Mouse (Mus musculus) liver, embryonic 12.5 days (tissue): ENCODE results near the gene Ezh2. TPM values are rescaled to one million over a fixed set of nuclear protein-coding genes. Genes with fewer than 3 reads are reported as not detected.
"Not testable (repeated sequence)": the region's sequence is repeated elsewhere in the genome, so short reads cannot be mapped to it uniquely, and the experiment has no call there.

Experiments used
- ATAC-seq: fragments of 200-750 bp; cut with Nextera tagmentation; 2 replicates; pipeline ENCODE4 v1.8.0; 2017; ENCODE audit warnings: moderate number of reproducible peaks, mild to moderate bottlenecking, moderate library complexity
- H3K27ac ChIP-seq: fragments of 300-500 bp; sonication (generic); 2 replicates; pipeline ENCODE4 v1.5.1; 2016; ENCODE audit warnings: mild to moderate bottlenecking
- H3K27me3 ChIP-seq: fragments of 300-500 bp; sonication (generic); replicated peaks from 2 replicates; pipeline ENCODE4 v1.6.1; 2016; ENCODE audit warnings: mild to moderate bottlenecking, moderate library complexity
- H3K36me3 ChIP-seq: fragments of 300-500 bp; sonication (generic); 2 replicates; pipeline ENCODE4 v1.6.1; 2016; ENCODE audit warnings: mild to moderate bottlenecking, moderate library complexity
- H3K4me1 ChIP-seq: fragments of 300-500 bp; sonication (generic); 2 replicates; pipeline ENCODE4 v1.6.1; 2016
- H3K4me2 ChIP-seq: fragments of 300-500 bp; sonication (generic); 2 replicates; pipeline ENCODE4 v1.6.1; 2016; ENCODE audit warnings: mild to moderate bottlenecking, moderate library complexity
- H3K4me3 ChIP-seq: fragments of 300-500 bp; sonication (generic); 2 replicates; pipeline ENCODE4 v1.5.1; 2016; ENCODE audit warnings: mild to moderate bottlenecking, moderate library complexity
- H3K9ac ChIP-seq: fragments of 300-500 bp; sonication (generic); 2 replicates; pipeline ENCODE4 v1.6.1; 2016; ENCODE audit warnings: mild to moderate bottlenecking, moderate library complexity
- H3K9me3 ChIP-seq: fragments of 300-500 bp; sonication (generic); replicated peaks from 2 replicates; pipeline ENCODE4 v1.6.1; 2016; ENCODE audit warnings: mild to moderate bottlenecking, moderate library complexity
- WGBS: fragments of 180-500 bp; shearing (Covaris S2); methylation state at CpG from one replicate; pipeline ENCODE4 v1.1.7; 2016; ENCODE audit not compliant: insufficient replicate concordance; 5-methylcytosine and 5-hydroxymethylcytosine counted together
- polyA plus RNA-seq: library from polyadenylated mRNA; unstranded; fragments of >200 nt; fragmentation: Nextera tagmentation; extraction: Ambion mirVana; gene quantifications from 2 replicates; pipeline ENCODE4 v1.2.1, GENCODE M21; 2016

Gene Ezh2
- polyA plus RNA-seq, 1 experiment from 2014 or later = 78.7 TPM

- peak overlapping the region; percentile 100 for H3K9ac ChIP-seq
- H3K9me3 ChIP-seq = no peaks in the 10 kb centered on the region
- peak; percentile 59 for ATAC-seq
- H3K36me3 ChIP-seq = no peaks in the 10 kb centered on the region
- H3K4me1 ChIP-seq = peaks cover 28% of the 10 kb centered on the region
- H3K4me2 ChIP-seq = peak overlapping the region; percentile 76
- peak overlapping the region; percentile 98 for H3K27ac ChIP-seq
- H3K4me3 ChIP-seq = peak overlapping the region; percentile 100
- WGBS = under 1% methylated on average over 74 of the region's 74 CpGs
- no peaks in the 10 kb centered on the region for H3K27me3 ChIP-seq
Measured at GRCm38 (mm10) chr6:47594141-47594835, 853 bp downstream of the Ezh2 start.

DNA sequence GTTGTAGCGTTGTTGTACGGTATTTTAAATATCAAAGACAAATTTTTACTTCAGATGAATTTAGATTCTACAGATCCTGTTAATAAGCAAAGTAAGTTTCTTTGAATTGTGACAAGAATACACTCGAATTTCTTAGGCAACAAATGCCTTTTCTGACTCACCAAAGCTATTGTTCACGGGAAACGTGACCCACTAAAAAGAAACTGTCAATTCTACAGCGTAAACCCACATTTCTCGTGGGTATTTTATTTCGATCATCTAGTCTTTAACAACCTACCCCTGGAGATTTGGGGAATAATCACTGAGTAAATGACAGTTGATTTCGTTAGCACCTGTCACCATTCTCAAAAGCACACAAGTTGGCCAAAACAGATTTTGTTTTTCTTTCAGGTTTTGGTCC lies 1.6 kb downstream of the Ezh2 start:
- Histone ChIP-seq H3K9me3 (no peaks in the 10 kb centered on the region), H3K9ac (peak overlapping the region; percentile 100), H3K4me3 (peak overlapping the region; percentile 100), H3K4me2 (peak overlapping the region; percentile 76), H3K36me3 (no peaks in the 10 kb centered on the region), H3K4me1 (peaks cover 35% of the 10 kb centered on the region), H3K27ac (peak overlapping the region; percentile 98), H3K27me3 (no peaks in the 10 kb centered on the region)
- no peak for ATAC-seq
- 9% methylated on average over 9 of the region's 9 CpGs for WGBS

- H3K36me3 ChIP-seq, H3K9me3 ChIP-seq, ATAC-seq, H3K4me2 ChIP-seq, H3K9ac ChIP-seq, H3K4me3 ChIP-seq, H3K27ac ChIP-seq, H3K27me3 ChIP-seq: not testable (repeated sequence)
- WGBS = 88% methylated on average over 2 of the region's 2 CpGs
- H3K4me1 ChIP-seq = peaks cover 51% of the 10 kb centered on the region
Measured at GRCm38 (mm10) chr6:47587332-47587731, 7.8 kb downstream of the Ezh2 start.

GRCm38 (mm10) chr6:47572887-47573286 lies 22.3 kb downstream of the Ezh2 start:
- peaks cover 77% of the 10 kb centered on the region for H3K36me3 ChIP-seq
- no peaks in the 10 kb centered on the region for H3K27me3 ChIP-seq
- H3K9ac ChIP-seq = no peak overlapping the region
- peaks cover 10% of the 10 kb centered on the region for H3K4me1 ChIP-seq
- no peak for ATAC-seq
- 88% methylated on average over 2 of the region's 2 CpGs for WGBS
- H3K4me2 ChIP-seq = no peak overlapping the region
- no peaks in the 10 kb centered on the region for H3K9me3 ChIP-seq
- H3K27ac ChIP-seq = no peak overlapping the region
- no peak overlapping the region for H3K4me3 ChIP-seq

DNA sequence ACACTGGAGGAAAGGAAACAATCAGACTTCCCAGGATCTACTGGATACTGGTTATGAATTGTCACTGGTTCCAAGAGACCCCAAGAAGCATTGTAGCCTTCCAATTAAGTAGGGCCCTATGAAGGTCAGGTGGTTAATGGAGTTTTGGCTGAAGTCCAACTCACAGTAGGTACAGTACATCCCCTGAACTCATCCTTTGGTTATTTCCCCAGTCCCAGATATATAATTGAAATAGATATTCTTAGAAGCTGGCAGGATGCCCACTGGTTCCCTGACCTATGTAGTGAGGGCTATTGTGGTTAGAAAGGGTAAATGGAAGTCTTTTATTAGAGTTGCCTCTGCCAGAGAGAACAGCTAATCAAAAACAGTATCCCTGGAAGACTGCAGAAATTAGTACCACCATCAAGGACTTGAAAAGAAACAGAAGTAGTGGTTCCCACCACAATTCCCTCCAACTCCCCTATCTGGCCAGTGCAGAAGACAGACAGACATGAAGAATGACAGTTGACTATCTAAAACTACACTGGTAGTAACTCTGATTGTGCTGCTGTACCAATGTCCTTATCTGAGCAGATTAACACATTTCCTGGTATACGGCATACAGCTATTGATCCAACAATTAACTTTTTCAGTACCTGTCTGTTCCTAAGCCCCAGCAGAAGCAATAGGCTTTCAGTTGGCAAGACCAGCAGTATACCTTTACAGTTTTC lies 29.7 kb downstream of the Ezh2 start:
- Histone ChIP-seq H3K27ac (peak overlapping the region; percentile 65; the same call in 1 of the 2 replicates), H3K4me3 (no peak overlapping the region), H3K4me1 (peaks cover 63% of the 10 kb centered on the region), H3K4me2 (peak overlapping the region; percentile 31), H3K27me3 (no peaks in the 10 kb centered on the region), H3K9ac (no peak overlapping the region), H3K9me3 (no peaks in the 10 kb centered on the region), H3K36me3 (peaks cover 89% of the 10 kb centered on the region)
- WGBS = 12% methylated on average over 1 of the region's 1 CpGs
- ATAC-seq = peak; percentile 88

DNA sequence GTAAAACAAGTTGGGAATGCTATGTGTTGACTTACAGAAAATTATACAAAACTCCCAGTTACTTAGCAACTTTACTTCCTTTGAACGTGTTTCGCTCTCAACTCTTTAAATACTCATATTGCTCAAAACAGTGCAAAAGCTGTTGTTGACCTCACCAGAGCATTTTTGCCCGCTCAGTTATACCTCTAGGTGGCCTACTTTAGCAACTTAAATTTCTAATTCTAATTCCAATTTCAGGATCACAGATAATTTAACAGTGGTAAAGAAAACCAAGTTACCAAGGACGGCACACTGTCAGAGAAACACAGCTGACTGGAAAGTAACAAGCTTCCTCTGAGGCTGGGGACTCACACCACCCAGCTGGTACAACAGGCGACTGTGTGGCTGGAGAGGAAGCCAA lies 33.7 kb downstream of the Ezh2 start:
- Histone ChIP-seq H3K4me3 (no peak overlapping the region), H3K9me3 (no peaks in the 10 kb centered on the region), H3K36me3 (peaks cover 88% of the 10 kb centered on the region), H3K4me1 (peaks cover 45% of the 10 kb centered on the region), H3K27ac (peak overlapping the region; percentile 46; the same call in 1 of the 2 replicates), H3K4me2 (no peak overlapping the region), H3K27me3 (no peaks in the 10 kb centered on the region), H3K9ac (peak overlapping the region; percentile 23; the same call in 1 of the 2 replicates)
- no peak for ATAC-seq
- WGBS = 86% methylated on average over 5 of the region's 5 CpGs

DNA sequence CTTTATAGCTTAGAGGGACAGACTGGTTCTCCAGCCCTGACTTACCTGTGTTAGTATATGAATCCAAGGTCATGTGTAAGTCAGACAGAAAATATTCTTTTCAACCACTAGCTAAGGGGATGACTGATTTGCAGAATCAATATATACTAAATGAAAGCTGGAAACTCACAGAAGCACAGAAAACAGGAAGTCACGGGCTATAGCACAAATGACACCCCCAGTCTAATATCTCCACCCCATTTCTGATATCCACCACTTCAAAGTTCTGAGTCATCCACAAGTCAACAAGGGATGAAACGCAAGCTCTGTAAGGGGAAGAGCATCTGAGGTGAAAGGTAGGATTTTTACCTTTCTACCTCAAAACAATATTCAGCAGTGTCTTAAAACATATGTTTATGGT lies 34.3 kb downstream of the Ezh2 start:
- no peaks in the 10 kb centered on the region for H3K9me3 ChIP-seq
- no peaks in the 10 kb centered on the region for H3K27me3 ChIP-seq
- no peak overlapping the region for H3K9ac ChIP-seq
- 57% methylated on average over 2 of the region's 2 CpGs for WGBS
- H3K27ac ChIP-seq = peak overlapping the region; percentile 46; the same call in 1 of the 2 replicates
- ATAC-seq = no peak
- no peak overlapping the region for H3K4me3 ChIP-seq
- peaks cover 90% of the 10 kb centered on the region for H3K36me3 ChIP-seq
- H3K4me2 ChIP-seq = no peak overlapping the region
- H3K4me1 ChIP-seq = peaks cover 39% of the 10 kb centered on the region

DNA sequence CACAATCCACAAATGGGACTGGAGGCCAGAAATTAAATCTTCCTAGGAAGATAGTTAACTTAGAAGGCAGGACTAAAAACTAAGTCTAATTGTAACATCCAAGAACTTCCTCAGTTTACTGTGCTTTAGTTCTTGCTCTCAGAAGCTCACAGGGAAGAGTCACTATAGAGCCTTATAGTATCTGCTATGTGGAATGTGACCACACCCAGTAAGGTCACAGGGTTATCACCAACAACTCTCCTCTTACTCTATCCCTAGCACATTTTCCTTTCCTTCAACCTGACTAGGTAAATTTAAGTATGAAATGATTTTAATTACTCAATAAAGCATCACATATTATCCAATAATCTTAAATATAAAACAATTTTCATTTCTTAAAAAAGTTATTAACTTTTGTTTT lies 34.7 kb downstream of the Ezh2 start:
- H3K27ac ChIP-seq = no peak overlapping the region
- H3K9me3 ChIP-seq = no peaks in the 10 kb centered on the region
- peaks cover 92% of the 10 kb centered on the region for H3K36me3 ChIP-seq
- H3K27me3 ChIP-seq = no peaks in the 10 kb centered on the region
- H3K4me3 ChIP-seq = no peak overlapping the region
- no peak overlapping the region for H3K4me2 ChIP-seq
- peaks cover 35% of the 10 kb centered on the region for H3K4me1 ChIP-seq
- peak; percentile 64; the same call in 1 of the 2 replicates for ATAC-seq
- no peak overlapping the region for H3K9ac ChIP-seq

DNA sequence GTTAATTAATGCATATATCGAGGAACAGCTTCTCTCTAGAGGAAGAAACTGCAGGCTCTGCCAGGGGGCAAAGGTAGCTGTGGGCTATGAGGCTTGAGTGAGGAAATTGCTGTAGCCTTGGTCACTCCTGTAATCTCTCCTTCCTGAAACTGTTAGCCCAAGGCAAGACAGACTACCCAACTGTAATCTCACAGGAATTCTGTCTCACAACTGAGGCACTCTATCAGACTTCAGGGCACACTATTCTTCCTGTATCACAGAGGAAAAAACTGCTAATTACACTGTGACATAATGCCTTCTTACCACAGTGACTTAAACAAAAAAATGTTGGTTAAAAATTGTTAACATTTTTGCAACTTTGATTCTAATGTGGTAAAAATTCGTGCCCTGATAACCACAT lies 35.9 kb downstream of the Ezh2 start:
- Histone ChIP-seq H3K9ac (no peak overlapping the region), H3K4me3 (no peak overlapping the region), H3K4me1 (peaks cover 24% of the 10 kb centered on the region), H3K27ac (no peak overlapping the region), H3K36me3 (peaks cover 92% of the 10 kb centered on the region), H3K27me3 (no peaks in the 10 kb centered on the region), H3K4me2 (no peak overlapping the region), H3K9me3 (no peaks in the 10 kb centered on the region)
- WGBS = 86% methylated on average over 2 of the region's 2 CpGs
- no peak for ATAC-seq

GRCm38 (mm10) chr6:47552280-47552679 lies 42.9 kb downstream of the Ezh2 start:
- H3K9ac ChIP-seq = no peak overlapping the region
- H3K4me1 ChIP-seq = no peaks in the 10 kb centered on the region
- H3K4me2 ChIP-seq = no peak overlapping the region
- peaks cover 92% of the 10 kb centered on the region for H3K36me3 ChIP-seq
- no peaks in the 10 kb centered on the region for H3K9me3 ChIP-seq
- no peaks in the 10 kb centered on the region for H3K27me3 ChIP-seq
- ATAC-seq = no peak
- H3K4me3 ChIP-seq = no peak overlapping the region
- WGBS = 57% methylated on average over 4 of the region's 4 CpGs
- no peak overlapping the region for H3K27ac ChIP-seq

DNA sequence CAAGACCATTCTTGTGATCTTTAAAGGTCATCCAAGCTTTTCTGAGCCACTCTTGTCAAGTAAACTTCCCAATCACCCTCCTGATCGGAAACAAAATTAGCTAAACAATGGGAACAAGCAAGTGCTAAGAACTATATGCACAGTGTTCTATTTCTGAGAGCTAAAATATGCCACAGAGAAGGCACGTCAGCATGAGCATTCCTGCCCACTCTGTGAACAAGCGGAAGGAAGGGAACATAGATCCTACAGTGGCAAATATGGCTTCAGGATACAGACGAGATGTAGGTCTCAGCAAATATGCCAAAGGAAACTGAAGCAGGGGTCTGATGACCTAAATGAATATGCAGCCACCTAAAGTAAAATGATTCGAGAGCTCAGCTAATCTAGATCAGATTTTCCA lies 59.8 kb downstream of the Ezh2 start:
- Histone ChIP-seq H3K4me1 (no peaks in the 10 kb centered on the region), H3K4me2 (no peak overlapping the region), H3K4me3 (no peak overlapping the region), H3K27me3 (no peaks in the 10 kb centered on the region), H3K27ac (no peak overlapping the region), H3K9me3 (no peaks in the 10 kb centered on the region), H3K36me3 (peaks cover 76% of the 10 kb centered on the region), H3K9ac (no peak overlapping the region)
- no peak for ATAC-seq
- 89% methylated on average over 5 of the region's 5 CpGs for WGBS

DNA sequence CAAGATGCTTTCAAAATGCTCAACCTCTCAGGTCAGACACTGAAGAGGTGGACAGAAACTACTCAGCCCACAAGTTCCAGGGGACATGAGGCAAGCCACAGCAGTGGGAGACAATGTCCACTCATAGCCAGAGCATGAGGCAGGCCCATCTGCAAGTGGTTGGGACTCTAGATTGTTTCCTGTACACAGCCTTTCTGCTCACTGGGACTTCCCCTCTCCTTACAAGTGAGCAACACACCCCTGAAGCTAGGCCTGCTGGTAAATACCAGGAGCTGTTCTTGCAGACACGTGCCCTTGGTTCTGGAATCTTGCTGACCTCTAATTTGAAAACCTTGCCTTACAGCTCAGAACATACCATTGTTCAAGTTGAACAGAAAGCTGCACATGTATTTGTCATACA lies 62.6 kb downstream of the Ezh2 start:
- H3K27ac ChIP-seq = no peak overlapping the region
- H3K4me3 ChIP-seq = no peak overlapping the region
- H3K27me3 ChIP-seq = no peaks in the 10 kb centered on the region
- no peak overlapping the region for H3K4me2 ChIP-seq
- 71% methylated on average over 1 of the region's 1 CpGs for WGBS
- ATAC-seq = no peak
- H3K36me3 ChIP-seq = peaks cover 95% of the 10 kb centered on the region
- no peak overlapping the region for H3K9ac ChIP-seq
- H3K4me1 ChIP-seq = no peaks in the 10 kb centered on the region
- H3K9me3 ChIP-seq = no peaks in the 10 kb centered on the region
